Mouse (Mus musculus) kidney, postnatal 36 days (tissue): ENCODE measurements at regions not wholly inside any gene's neighbourhood (a gene's known extent, or its start where the extent isn't known, plus 50 kb on each side); places are given as distances from the start of the nearest gene placed in this dataset.

ENCODE experiments used
- DNase-seq, 2 experiments: peaks; one replicate each; pipeline ENCODE4 v3.0.0; 2021 to 2022; ENCODE audit warnings: mixed read lengths in 2 of 2

DNA sequence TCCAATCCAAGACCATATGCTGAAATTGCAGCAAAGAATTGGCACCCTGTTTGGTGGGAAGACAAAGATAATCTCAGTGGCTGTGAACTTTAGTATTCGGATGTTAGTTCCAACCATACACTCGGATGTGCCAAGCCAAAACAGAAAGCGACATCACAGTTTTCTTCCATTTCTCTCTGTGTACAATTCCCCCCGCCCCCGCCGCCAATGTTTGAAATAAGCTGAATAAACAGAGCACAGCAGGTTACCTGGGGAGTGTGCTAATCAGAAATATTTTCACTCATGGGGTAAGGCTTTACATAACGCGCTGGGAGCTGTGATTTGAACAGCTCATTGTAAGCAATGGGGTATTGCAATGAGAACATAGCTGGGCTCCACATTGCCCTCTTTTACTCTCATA is 72.5 kb upstream of the Trpm3 start:
- no peak for DNase-seq

- DNase-seq: no peak
Observed at GRCm38 (mm10) chr19:22070246-22071030, 68.4 kb upstream of the Trpm3 start.

- peak in 1 of 2 experiments; percentile 2 for DNase-seq
Observed at GRCm38 (mm10) chr19:22071701-22072100, 67.1 kb upstream of the Trpm3 start.

DNA sequence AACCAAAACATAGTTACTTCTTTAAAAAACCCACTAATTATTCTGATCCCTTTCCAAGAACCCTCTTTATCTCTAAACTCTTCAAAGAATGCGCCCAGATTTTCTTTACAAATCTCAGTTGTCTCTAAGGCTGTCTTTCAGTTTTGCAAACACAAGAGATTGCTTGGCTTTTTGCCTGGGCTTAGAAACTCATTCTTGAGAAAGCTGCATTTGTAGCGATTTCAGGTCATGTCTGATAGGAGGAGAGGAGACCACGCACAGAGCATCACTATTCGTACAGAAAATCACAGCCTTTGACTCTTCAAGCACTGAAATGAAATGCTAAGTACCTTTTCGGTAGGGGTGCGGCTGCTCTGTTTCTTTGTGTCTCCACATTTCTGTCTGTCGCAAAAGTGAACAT is 64.8 kb upstream of the Trpm3 start:
- DNase-seq: no peak

- DNase-seq: no peak
Observed at GRCm38 (mm10) chr19:22081448-22081847, 57.4 kb upstream of the Trpm3 start.
